Mouse (Mus musculus): Measurements from ENCODE around the gene Erlin1. TPM values are rescaled to one million over a fixed set of nuclear protein-coding genes. Genes with fewer than 3 reads are reported as not detected.

Gene Erlin1
- total RNA-seq (2021): 1 to 10 TPM; 7.3 to 7.9 TPM

DNA sequence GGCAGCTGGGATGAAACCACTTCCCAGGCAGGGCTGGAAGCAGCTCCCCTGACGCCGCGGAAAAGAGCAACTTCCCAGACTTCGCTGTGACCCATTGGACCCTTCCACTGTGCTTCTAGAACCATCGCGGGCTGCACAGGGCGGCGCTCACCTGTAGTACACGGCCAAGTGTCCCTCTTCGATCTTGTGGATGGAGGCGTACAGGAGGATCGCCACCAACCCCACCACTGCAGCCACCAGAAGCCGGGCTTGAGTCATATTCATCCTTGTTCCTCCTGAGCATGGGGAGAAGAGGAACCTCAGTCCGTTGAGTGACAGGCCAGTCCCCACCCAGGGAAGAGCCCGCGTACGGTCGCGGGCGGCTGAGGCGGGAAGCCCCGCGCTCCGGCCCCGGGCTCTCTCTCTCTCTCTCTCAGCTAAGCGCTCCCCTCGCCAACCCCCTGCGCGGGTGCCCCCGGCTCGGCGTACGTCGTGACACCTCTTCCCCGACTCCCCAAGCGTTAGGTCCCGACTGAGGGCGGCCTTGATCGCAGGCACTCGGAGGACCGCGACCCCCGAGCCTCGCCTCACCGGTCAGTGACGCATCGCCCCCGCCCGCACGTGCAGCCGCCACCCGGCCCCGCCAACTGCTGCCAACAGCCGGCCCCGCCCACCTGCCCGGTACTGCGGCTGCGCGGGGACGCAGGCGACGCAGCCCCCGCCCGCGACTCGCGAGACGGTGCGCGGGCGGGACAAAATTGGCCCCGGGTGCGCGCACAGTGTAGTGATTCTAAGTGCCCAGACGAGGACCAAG lies at the start of gene Erlin1:
Gene Erlin1, minus strand, starts transcription at position 665 of the 793 bp plus-strand sequence.
- intact Hi-C loops (cut with DNase I): loop anchor here (2.0 to 10.0 kb wide), 3 partner anchors 37 to 863 kb away; partner anchors contain the start of genes Chuk and Slf2

DNA sequence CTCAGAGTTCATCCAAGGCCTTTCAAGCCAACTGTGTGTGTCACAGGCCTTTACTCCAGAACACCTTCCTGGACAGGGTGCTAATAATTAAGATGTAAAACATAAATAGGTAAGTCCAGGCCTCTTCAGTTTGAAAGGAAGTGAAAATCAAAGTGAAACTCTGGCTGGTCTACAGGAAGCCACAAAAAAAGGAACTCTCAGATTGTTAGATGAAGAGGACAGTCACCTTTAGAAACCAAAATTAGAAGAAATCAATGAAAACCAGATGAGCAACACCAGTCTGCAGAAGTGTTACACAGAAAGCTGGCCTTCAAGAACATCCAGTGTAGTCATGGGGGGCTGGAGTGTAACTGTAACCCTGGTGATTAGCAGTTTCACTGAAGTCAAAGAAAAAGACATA lies 48.2 kb upstream of the Erlin1 start:
- intact Hi-C loops (cut with DNase I): no loop called here
- no peak for DNase-seq

More for the DNA sequence above, at the start of gene Erlin1:
- peak; percentile 93 for DNase-seq

DNA sequence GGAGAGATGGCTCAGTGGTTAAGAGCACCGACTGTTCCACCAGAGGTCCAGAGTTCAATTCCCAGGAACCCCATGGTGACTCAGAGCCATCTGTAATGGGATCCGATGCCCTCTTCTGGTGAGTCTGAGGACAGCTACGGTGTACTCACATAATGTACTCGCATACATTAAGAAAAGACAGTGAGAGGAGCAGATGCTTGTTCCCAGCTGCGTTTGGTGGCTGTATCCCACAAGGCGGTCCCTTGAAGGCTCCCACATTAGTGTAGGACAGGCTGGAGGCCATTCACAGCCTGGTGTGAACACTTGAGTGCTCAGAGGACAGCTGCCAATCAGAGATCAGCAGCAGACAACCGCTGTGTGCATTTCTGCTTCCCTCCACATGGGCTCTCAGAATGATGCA lies 42.1 kb upstream of the Erlin1 start:
- intact Hi-C loops (cut with DNase I): no loop called here
- DNase-seq: no peak

DNA sequence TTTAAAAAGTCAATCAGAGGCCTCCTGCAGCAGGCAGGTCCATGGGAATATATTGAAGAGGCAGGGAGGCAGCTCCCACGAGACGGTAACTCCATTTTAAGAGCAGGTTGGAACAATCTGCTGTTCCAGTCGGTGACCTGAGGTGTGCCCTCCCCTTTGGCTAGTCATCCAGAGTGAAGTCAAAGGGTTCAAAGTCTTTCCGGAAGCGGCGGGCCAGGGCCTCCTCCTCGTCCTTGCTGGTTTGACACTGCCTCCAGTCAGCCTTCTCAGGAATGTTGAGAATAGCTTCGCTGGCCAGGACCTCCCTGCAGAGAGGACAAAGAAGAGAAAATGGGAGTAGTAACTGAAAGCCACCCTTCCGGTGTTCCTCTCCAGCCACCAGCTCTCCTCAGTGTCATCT lies 40.8 kb upstream of the Erlin1 start:
- DNase-seq: no peak
- intact Hi-C loops (cut with DNase I): no loop called here

DNA sequence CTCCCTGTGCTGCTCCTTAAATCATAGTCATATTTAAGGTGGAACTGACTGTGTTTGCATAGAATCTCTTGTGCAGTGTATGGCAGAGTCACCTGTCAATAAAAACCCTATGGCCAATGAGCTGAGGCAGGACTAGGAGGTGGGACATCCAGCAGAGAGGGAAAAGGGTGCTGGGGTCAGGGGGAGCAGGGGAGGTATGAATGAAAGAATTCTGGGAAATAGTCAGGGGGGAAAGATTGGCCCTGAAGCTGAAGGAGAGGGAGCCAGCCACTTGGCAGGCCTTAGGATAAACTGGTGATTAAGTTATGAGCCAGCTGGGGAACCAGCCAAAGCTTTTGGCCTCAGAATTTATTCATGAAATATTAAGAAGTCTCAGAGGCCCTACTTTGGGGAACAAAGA lies 39.4 kb upstream of the Erlin1 start:
- no peak for DNase-seq
- intact Hi-C loops (cut with DNase I): no loop called here

DNA sequence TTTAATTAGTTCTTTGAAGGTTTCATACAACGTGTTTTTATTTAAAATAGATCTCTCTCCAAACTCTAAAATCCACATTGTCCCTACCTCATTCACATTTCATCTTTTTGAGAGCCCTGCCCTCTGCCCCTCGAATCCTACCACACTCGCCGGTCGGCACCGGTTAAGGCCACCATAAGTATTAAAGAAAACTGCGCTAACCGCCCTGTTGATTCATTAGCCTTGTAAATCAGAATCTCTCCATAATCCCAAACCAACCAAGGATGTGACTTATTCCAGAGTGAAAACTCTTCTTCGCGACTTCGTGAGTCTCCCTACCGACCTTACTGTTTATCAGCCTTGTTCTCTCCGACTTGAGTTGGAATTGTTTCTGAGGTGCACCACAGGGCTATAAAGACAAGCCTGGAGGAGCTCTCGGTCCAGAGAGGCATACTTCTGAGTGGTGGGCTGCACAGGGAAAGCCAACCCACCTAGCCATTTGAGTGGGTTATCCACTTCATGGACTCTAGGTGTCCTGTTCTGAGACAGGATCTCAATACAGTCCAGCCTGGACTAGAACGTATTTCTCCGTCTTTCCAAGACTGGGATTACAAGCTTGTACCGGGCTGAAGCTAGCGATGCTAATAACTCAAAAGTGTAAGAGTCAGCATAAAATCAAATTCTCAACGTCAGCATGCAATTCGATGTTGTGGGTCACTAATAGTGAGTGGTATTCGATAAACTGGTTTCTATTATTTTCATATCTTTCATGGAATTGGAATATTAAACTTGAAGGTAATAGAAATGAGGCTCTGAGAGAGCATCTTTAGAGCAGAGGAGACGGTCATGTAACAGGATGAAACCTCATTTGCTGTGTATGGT lies 38.3 kb upstream of the Erlin1 start:
- DNase-seq: peak in 1 of 2 experiments; percentile 10
- intact Hi-C loops (cut with DNase I): loop anchor here (2.0 kb wide), 2 partner anchors 27 to 39 kb away; partner anchors contain the start of genes Cwf19l1 and Erlin1

DNA sequence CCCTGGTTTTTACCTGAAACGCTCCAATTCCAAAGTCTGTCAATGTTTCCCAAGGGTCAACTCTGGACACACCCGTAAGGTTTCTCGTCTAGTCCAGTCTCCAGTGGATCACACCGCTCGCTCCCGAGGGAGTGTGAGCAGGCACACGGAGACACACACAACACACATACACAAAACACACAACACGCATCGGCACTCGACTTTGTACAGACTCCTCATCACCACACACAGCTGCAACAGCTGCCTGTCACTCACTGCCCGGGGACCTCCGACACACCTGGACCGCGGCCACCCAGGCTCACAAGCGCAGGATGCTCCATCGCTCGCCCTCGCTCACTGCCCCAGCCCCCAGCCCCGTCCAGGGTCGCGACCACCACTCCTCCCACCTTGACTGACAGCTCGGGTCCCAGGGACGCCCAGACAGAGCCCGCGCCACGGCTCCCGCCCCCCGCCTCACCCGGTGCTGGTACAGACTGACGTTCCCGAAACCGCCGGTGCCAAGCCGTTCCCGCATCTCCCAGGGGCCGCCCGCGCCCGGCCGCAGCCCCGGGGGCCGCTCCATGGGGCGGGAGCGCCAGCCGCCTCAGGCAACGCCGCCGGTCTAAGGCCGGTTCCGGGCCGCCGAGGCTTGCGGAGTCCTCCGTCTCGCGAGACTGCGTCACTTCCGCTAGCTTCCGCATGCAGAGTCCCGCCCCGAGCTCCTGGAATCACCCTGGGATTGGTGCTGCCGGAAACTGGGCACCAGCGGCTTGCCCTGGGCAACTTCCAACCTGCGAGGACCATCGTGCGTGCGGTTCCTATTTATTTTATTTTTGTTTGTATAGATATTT lies 37.5 kb upstream of the Erlin1 start, which contains the start of gene Chuk:
Gene Chuk, minus strand, starts transcription at position 650 of the 830 bp plus-strand sequence.
- intact Hi-C loops (cut with DNase I): loop anchor here (2.0 kb wide), 2 partner anchors 28 to 38 kb away; partner anchors contain the start of genes Cwf19l1 and Erlin1
- peak; percentile 96 to 98 for DNase-seq

DNA sequence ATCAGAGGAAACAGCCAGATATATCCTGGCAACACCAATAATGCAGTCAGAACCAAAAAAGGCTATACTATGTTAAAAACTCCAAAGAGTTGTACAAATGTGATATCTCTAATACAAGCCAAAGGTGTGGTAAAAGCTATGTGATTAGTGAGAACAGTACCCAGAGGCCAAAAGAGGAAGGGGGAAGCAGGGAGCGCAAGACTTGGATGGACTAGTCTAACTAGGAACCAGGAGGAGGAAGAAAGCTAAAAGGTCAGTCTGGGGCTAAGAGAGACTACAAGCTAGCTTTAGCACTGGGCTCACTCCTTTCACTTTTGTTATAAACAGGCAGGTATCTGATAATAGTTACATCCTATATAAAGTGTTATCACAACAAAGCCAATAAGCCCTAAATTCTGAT lies 34.8 kb upstream of the Erlin1 start:
- DNase-seq: no peak
- intact Hi-C loops (cut with DNase I): no loop called here

DNA sequence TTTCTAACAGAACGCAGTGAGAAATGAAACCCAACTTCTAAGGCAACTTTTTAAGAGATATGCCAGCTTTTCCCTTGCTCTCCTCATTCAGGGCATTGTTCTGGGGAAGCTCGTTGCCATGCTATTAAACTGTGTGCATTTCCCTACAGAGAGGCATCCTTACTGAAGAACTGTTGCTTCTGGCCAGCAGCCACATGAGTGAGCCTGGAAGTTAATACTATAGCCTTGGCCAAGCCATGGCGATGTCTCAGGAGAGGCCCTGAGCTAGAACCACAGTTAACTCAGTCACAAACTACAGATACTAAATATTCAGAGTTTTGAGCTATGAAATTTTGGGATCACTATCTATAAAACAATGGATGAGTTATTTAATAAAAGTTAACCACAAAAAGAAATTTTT lies 33.4 kb upstream of the Erlin1 start:
- intact Hi-C loops (cut with DNase I): no loop called here
- DNase-seq: no peak

DNA sequence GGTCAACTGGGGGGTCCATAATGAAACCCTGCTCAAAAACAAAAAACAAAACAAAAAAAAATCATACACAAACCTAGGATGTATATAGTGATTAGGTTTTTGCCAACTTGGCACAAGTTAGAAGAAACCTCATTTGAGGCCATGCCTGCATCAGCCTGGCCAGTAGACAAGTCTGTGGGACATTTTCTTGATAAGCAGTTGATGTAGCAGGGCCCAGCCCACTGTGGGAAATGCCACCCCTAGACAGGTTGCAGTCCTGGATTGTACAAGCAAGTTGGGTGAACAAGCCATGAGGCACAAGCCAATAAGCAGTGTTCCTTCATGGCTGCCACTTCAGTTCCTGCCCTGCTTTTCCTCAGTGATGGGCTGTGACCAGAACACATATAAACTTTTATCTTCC lies 31.3 kb upstream of the Erlin1 start:
- intact Hi-C loops (cut with DNase I): no loop called here
- DNase-seq: no peak

DNA sequence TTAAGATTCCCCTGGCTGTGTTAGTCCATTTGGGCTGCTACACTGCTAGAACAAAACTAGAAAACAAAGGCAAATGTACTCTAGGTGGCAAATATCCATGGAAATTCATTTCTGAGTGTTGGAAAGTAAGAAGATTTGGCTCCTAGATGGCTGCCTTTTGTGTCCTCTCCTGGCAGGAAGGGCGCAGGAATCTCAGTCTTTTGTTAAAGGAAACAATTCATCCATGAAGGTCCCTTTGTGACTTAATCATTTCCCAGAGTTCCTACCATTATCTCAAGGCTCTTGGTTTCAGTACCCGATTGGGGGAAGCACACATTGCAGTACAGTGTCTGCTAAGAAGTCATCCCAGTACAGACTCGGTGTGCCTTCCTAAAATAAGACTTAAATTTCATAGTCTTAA lies 16.7 kb upstream of the Erlin1 start:
- intact Hi-C loops (cut with DNase I): no loop called here
- no peak for DNase-seq

DNA sequence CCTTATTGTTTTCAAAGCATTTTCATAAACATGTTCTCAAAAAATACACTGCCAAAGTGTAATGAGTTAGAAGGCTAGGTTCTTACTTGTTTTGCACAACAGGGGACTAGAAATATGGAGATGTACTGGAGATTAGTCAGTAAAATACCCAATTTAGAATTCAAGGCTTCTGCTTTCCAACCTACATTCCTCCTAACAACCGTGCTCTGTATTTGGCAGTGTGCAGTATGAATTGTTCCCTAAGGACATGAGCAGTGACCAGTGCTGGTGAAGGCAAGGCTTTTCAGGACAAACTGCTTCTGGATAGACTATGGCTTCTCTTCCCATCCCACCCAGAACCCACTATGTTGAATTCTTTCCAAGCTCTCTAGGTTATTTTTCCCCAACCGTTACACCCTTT lies 11.3 kb upstream of the Erlin1 start:
- intact Hi-C loops (cut with DNase I): no loop called here
- DNase-seq: no peak

DNA sequence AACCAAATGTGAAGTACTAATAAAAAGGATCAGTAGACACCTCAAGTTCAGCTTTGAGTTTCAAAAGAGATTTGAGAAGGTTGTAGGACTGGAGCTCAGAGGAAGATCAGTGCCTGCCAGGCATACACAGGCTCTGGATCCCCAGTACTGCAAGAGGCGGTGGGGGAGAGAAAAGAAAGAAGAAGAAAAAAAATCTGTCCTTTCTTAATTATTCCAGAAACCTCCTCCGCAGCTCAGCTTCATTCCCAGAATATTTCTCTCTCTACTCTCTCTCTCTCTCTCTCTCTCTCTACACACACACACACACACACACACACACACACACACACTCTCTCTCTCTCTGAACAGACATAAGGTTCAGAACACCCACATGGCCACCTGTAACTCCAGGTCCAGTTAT lies 10.4 kb upstream of the Erlin1 start:
- DNase-seq: no peak
- intact Hi-C loops (cut with DNase I): no loop called here

DNA sequence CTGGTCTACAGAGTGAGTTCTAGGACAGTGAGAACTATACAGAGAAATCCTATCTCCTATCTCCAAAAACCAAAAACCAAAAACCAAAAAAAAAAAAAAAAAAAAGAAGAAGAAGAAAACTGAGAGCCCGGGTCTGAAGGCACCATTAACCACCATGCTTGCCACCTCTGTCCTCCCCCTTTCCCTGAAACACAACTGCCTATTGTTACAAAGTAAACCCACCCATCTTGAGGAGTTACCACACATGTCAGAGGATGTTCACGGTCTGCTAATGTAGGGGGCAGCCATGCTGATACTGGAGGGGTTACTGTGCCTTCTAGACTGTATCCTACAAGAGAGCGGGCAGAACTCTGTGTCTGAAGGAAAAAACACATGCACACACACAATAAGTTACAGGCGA lies 7.4 kb upstream of the Erlin1 start:
- no peak for DNase-seq
- intact Hi-C loops (cut with DNase I): loop anchor here (10.0 kb wide), 1 partner anchor 322 kb away; the partner anchor contains the start of genes Cox15 and Cutc

DNA sequence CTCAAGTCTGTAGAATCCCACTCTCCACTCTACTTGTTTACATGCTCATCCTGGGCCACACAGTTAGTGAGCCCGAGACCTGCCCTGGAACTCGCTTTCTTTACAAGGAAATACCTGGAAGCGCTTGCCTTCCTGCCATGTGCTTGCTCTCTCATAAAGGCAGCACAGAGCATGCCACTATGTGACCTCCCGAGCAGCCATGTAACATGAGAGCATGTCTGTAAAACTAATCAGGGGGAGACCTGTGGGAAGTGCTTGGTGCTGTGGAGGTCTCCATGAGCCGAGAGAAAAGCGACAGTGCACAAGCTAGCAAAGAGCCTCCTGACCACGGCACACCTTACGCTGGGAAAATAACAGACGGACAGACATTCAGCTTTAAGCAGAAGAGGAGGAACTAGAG lies 6.9 kb upstream of the Erlin1 start:
- intact Hi-C loops (cut with DNase I): loop anchor here (10.0 kb wide), 1 partner anchor 322 kb away; the partner anchor contains the start of genes Cox15 and Cutc
- DNase-seq: no peak

DNA sequence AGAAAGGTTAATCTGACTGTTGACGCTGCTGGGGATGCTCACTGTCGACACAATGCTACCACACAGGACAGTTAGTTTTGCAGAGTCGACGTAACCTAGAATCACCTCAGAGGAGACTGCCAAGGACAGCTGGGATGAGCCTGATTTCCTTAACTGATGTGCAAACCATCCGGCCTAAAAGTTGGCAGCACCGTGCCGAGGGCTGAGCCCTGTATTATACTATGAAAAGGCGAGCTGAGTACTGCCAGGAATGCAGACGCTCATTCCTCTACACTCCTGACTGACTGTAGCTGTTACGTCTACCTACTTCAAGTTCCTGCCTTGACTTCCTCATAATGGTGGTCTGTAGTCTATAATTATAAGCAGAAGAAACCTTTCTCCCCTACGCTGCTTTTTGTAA lies 5.4 kb upstream of the Erlin1 start:
- DNase-seq: no peak
- intact Hi-C loops (cut with DNase I): loop anchor here (10.0 kb wide), 1 partner anchor 320 kb away; the partner anchor contains the start of genes Cox15 and Cutc

DNA sequence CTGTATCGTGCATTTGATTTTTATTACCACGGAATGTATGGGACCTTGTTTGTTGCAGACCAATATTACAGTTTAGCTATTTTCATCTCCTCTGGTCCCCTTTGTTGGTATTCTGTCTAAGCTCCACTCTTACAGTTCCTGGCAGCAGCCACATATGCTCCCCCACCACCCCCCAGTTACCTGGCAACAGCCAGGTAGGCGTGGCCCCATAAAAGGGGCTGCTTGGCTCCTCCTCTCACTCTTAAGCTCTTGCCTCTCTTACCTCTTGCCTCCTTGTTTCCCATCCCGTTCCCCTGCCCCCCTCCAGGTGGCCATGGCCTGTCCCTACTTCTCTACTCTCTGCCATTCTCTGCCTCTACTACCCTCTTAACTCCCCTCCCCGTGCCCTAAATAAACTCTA lies 1.6 kb upstream of the Erlin1 start:
- no peak for DNase-seq
- intact Hi-C loops (cut with DNase I): loop anchor here (10.0 kb wide), 1 partner anchor 316 kb away; the partner anchor contains the start of genes Cox15 and Cutc

DNA sequence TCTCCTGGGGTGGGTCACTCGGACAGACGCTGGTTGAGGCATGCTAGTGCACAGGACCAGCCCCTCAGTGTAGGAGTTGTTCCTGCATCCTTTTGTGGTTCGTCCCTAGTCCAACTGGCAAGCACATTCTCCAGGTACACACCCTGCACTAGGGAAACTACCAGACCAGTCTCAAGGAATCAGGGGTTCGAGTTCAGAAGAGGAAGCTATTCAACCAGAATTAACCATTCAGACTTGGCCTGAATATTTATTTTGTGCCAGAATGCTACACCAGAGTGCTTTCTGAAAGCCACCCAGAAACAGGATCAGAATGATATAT lies 288 bp upstream of the Erlin1 start:
- DNase-seq: no peak
- intact Hi-C loops (cut with DNase I): loop anchor here (2.0 to 10.0 kb wide), 4 partner anchors 37 to 862 kb away; partner anchors contain the start of genes Chuk, Cox15, Cutc and Slf2

DNA sequence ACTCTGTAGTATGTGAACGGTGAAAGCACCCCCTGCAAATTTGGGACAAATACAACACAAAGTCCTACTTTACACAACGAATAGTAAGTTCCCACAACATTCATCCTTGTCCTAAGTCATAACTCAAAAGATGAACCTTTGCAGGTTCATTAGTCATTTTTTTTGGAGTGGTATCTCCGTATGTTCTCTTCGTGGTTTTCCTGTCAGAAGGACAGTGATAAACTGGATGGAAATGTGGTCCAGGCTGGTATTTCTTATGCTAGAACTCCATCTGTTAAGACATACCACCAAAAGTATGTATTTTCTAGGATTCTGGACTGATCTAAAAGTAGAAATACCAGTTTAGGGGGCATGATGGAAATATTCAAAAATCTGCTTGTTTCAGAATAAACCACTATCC lies 1.4 kb downstream of the Erlin1 start:
- no peak for DNase-seq
- intact Hi-C loops (cut with DNase I): loop anchor here (2.0 to 10.0 kb wide), 3 partner anchors 39 to 864 kb away; partner anchors contain the start of genes Chuk and Slf2
